Mouse (Mus musculus): ENCODE results near the gene Olfr669. TPM values are rescaled to one million over a fixed set of nuclear protein-coding genes. Genes with fewer than 3 reads are reported as not detected.
"Not testable (repeated sequence)": the region's sequence is repeated elsewhere in the genome, so short reads cannot be mapped to it uniquely, and the experiment has no call there.

Gene Olfr669
- polyA plus RNA-seq (2016; fragmentation: Nextera tagmentation; extraction: Ambion mirVana): not detected in 2 replicates

DNA sequence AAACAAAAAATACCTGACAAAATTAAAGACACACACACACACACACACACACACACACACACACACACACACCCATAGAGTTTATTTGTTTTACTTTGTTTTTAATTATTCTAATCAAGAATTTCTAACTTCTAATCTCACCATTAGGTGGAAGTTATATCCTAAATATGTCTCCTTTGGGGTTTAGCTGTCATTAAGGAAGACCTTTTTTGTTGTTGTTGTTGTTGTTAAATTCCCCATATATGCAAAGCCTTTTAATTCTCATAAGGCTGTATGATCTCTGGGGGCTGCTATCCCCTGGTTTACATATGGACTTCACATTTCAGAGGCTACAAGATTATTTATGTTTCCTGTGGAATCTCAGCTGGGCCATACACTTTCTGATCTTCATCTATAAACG is at the start of gene Olfr669:
Olfr669 (plus strand) TSS at position 301 of the 400 bp plus-strand sequence.
- no peak within 1 kb of the TSS for H3K27ac ChIP-seq (replicated peaks)
- H3K27me3 ChIP-seq (ENCODE audit: low read depth, poor library complexity, severe bottlenecking): no peaks in the 10 kb centered on the region
- H3K36me3 ChIP-seq: no peaks in the 10 kb centered on the region
- WGBS: 84% methylated on average over 1 of the region's 1 CpGs
- no peak within 1 kb of the TSS for H3K4me3 ChIP-seq
- no peaks in the 10 kb centered on the region for H3K4me1 ChIP-seq
- no peak for DNase-seq (ENCODE audit: low spot score)
- H3K9me3 ChIP-seq (replicated peaks): no peaks in the 10 kb centered on the region

DNA sequence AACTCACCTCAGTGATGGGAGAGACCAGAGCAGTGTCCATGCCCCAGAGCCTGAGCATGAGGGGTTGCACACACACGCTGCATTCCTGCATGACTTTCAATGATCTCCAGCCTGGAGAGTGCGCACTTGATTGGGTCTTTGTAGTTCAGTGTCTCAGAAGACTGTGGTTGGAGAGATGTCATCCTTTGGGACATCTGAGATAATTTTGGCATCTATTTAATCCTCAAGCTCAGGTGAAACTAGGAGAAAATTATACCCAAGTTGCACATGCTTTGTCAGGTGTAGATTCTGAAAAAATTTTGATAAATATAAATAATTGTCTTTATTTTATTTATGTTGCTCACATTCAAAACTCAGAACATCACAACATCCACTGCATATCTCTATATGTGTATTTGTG is 38.2 kb upstream of the Olfr669 start, which contains the start of gene Olfr666:
Olfr666 (minus strand) TSS at position 101 of the 400 bp plus-strand sequence.
- Histone ChIP-seq H3K27me3 (ENCODE audit: low read depth, poor library complexity, severe bottlenecking) (no peaks in the 10 kb centered on the region), H3K9me3 (replicated peaks) (no peaks in the 10 kb centered on the region), H3K36me3 (no peaks in the 10 kb centered on the region), H3K4me1 (no peaks in the 10 kb centered on the region), H3K4me3 (no peak within 1 kb of the TSS), H3K27ac (replicated peaks) (no peak within 1 kb of the TSS)
- WGBS: 92% methylated on average over 2 of the region's 2 CpGs
- DNase-seq (ENCODE audit: low spot score): no peak

DNA sequence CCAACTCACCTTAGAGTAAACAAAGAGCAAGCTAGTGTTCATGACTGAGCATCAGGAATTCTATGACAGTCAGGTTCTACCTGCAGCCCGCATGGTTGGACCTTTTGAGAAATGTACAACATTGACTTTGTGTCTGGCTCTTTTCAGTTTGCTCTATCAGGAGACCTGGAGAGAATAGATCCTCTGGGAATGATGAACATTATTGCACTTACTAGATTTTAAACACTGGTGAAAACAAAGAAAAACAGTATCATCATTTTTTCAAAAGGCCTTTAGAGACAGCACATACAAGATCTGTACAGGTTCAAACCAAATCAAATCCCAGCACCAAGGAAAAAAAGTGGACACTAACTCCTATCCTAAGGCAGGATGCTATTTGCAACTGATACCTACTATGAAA is 12.7 kb upstream of the Olfr669 start, which contains the start of gene Olfr667:
Olfr667 (minus strand) TSS at position 101 of the 400 bp plus-strand sequence.
- Histone ChIP-seq H3K27ac (replicated peaks) (no peak within 1 kb of the TSS), H3K36me3 (no peaks in the 10 kb centered on the region), H3K9me3 (replicated peaks) (no peaks in the 10 kb centered on the region), H3K27me3 (ENCODE audit: low read depth, poor library complexity, severe bottlenecking) (no peaks in the 10 kb centered on the region), H3K4me3 (no peak within 1 kb of the TSS), H3K4me1 (no peaks in the 10 kb centered on the region)
- DNase-seq (ENCODE audit: low spot score): no peak
- WGBS: 93% methylated on average over 1 of the region's 1 CpGs

DNA sequence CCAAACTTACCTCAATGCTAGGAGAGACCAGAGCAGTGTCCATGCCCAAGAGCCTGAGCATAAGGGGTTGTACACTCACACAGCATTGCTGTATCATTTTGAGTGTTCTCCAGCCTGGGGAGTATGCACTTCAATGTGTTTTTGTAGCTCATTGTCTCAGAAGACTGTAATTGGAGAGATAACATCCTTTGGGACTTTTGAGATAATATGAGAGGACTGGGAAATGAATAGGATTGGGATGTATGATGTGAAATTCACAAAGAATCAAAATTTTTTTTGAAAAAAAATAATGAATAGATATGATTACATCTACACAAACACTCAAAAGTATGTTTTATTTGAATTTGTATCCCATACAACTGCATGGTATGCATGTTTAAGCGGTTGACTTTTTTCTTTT is 6.1 kb upstream of the Olfr669 start, which contains the start of gene Olfr668:
Olfr668 (minus strand) TSS at position 101 of the 400 bp plus-strand sequence.
- H3K4me1 ChIP-seq: no peaks in the 10 kb centered on the region
- DNase-seq (ENCODE audit: low spot score): no peak
- H3K27me3 ChIP-seq (ENCODE audit: low read depth, poor library complexity, severe bottlenecking): no peaks in the 10 kb centered on the region
- 80% methylated on average over 1 of the region's 1 CpGs for WGBS
- no peaks in the 10 kb centered on the region for H3K36me3 ChIP-seq
- H3K27ac ChIP-seq (replicated peaks): no peak within 1 kb of the TSS
- H3K4me3 ChIP-seq: no peak within 1 kb of the TSS
- no peaks in the 10 kb centered on the region for H3K9me3 ChIP-seq (replicated peaks)

DNA sequence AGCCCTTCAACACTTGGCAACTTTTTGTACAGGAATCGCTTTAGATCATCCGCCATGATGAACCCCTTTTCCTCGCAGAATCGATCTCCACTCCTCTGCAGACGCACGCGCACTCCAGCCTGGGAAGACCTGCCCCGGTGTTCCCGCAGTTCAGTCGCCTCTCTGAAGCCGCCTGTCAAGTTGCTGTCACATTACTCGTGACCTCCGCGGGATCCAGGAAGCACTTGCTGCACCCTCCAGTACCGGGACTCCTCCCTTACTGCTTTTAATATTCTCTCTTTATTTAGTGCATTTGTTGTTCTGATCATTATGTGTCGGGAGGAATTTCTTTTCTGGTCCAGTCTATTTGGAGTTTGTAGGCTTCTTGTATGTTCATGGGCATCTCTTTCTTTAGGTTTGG is 16.2 kb downstream of the Olfr669 start:
- not testable (repeated sequence) for H3K9me3 ChIP-seq (replicated peaks); H3K27ac ChIP-seq (replicated peaks); H3K4me3 ChIP-seq; DNase-seq (ENCODE audit: low spot score); H3K36me3 ChIP-seq; H3K4me1 ChIP-seq; H3K27me3 ChIP-seq (ENCODE audit: low read depth, poor library complexity, severe bottlenecking)
- 95% methylated on average over 16 of the region's 16 CpGs for WGBS

DNA sequence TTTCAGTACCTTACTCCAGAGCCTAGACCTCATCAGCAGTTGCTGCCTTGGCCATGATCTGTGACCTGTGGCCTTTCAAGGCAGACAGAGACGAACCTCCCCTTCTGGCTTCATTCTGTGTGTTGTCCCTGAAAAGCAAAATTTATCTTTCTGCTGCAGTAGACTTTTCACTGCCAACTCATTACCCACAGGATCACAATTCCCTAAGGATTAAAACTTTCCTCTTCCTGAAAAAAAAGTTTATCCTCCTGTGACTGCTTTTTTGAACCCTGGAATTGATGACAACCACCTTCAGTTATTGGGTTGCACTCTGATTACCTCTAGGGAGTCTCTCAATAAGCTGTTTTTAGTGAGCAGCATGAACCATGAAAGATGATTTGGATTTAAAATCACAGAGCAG is 28.5 kb downstream of the Olfr669 start, which contains the start of gene Olfr670:
Olfr670 (minus strand) TSS at position 101 of the 400 bp plus-strand sequence.
- H3K4me3 ChIP-seq: no peak within 1 kb of the TSS
- 71% methylated on average over 1 of the region's 1 CpGs for WGBS
- DNase-seq (ENCODE audit: low spot score): no peak
- no peaks in the 10 kb centered on the region for H3K27me3 ChIP-seq (ENCODE audit: low read depth, poor library complexity, severe bottlenecking)
- no peaks in the 10 kb centered on the region for H3K36me3 ChIP-seq
- H3K9me3 ChIP-seq (replicated peaks): 0 out of 2 replicates have a peak, but pooled peaks cover 4% of the 10 kb centered on the region
- H3K27ac ChIP-seq (replicated peaks): no peak within 1 kb of the TSS
- H3K4me1 ChIP-seq: no peaks in the 10 kb centered on the region

DNA sequence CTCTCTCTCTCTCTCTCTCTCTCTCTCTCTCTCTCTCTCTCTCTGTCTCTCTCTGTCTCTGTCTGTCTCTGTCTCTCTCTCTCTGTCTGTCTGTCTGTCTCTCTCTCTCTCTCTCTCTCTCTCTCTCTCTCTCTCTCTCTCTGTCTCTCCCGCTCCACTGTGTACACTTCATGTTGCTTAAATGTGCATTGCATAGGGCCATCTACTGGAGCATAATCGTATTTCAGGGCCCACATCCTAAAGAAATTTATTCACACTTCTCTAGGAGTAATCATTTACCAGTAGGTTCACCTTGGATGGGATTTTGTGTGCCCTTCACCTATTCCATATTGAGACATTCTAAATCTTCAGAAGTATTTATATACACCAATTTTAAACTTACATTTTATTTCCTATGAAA is 38.5 kb downstream of the Olfr669 start:
- not testable (repeated sequence) for DNase-seq (ENCODE audit: low spot score); H3K9me3 ChIP-seq (replicated peaks); H3K4me1 ChIP-seq; H3K27ac ChIP-seq (replicated peaks); H3K27me3 ChIP-seq (ENCODE audit: low read depth, poor library complexity, severe bottlenecking); H3K4me3 ChIP-seq; H3K36me3 ChIP-seq
- WGBS: 76% methylated on average over 2 of the region's 2 CpGs

DNA sequence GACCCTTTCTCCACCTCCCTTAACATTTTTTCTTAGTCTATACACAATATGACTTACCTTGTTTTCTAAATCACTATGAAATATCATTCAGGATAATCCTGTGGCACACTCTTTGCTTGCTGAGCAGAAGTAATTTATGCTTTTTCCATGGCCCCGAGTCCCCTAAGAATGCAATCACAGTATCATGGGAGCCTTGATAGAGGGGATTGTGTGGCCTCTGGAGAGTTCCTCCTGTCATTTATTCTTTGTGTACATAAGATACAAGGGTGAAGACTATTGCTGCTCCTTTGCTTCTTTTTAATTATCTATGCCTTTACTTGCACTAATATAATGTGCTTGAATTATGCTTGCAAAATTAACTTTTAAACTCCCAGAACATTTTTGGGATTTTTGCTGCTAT is 45.0 kb downstream of the Olfr669 start, which contains the start of gene Olfr671:
Olfr671 (minus strand) TSS at position 101 of the 400 bp plus-strand sequence.
- Histone ChIP-seq H3K36me3 (no peaks in the 10 kb centered on the region), H3K4me3 (no peak within 1 kb of the TSS), H3K27me3 (ENCODE audit: low read depth, poor library complexity, severe bottlenecking) (no peaks in the 10 kb centered on the region), H3K4me1 (no peaks in the 10 kb centered on the region), H3K9me3 (replicated peaks) (0 out of 2 replicates have a peak, but pooled peaks cover 7% of the 10 kb centered on the region), H3K27ac (replicated peaks) (no peak within 1 kb of the TSS)
- no peak for DNase-seq (ENCODE audit: low spot score)
- WGBS: 72% methylated on average over 1 of the region's 1 CpGs

Other genes starting within 250 kb of the Olfr669 start
- gene Olfr661, start 247.7 kb upstream of the Olfr669 start, polyA plus RNA-seq (2016; fragmentation: Nextera tagmentation; extraction: Ambion mirVana): not detected in 2 replicates
- gene Usp17le, start 156.8 kb upstream of the Olfr669 start, polyA plus RNA-seq (2016; fragmentation: Nextera tagmentation; extraction: Ambion mirVana): not detected in 2 replicates
- gene Usp17lb, start 91.6 kb upstream of the Olfr669 start, polyA plus RNA-seq (2016; fragmentation: Nextera tagmentation; extraction: Ambion mirVana): not detected in 2 replicates
- not detected in 2 replicates for gene Usp17la, start 77.2 kb upstream of the Olfr669 start, polyA plus RNA-seq (2016; fragmentation: Nextera tagmentation; extraction: Ambion mirVana)
- gene Olfr665, start 56.2 kb upstream of the Olfr669 start, polyA plus RNA-seq (2016; fragmentation: Nextera tagmentation; extraction: Ambion mirVana): not detected in 2 replicates
- not detected in 2 replicates for gene Olfr666, start 38.3 kb upstream of the Olfr669 start, polyA plus RNA-seq (2016; fragmentation: Nextera tagmentation; extraction: Ambion mirVana)
- gene Olfr667, start 12.8 kb upstream of the Olfr669 start, polyA plus RNA-seq (2016; fragmentation: Nextera tagmentation; extraction: Ambion mirVana): not detected in 2 replicates
- not detected in 2 replicates for gene Olfr668, start 6.2 kb upstream of the Olfr669 start, polyA plus RNA-seq (2016; fragmentation: Nextera tagmentation; extraction: Ambion mirVana)
- not detected in 2 replicates for gene Olfr670, start 28.4 kb downstream of the Olfr669 start, polyA plus RNA-seq (2016; fragmentation: Nextera tagmentation; extraction: Ambion mirVana)
- gene Olfr671, start 44.9 kb downstream of the Olfr669 start, polyA plus RNA-seq (2016; fragmentation: Nextera tagmentation; extraction: Ambion mirVana): not detected in 2 replicates
- gene Olfr672, start 67.8 kb downstream of the Olfr669 start, polyA plus RNA-seq (2016; fragmentation: Nextera tagmentation; extraction: Ambion mirVana): not detected in 2 replicates
- gene Olfr675, start 94.2 kb downstream of the Olfr669 start, polyA plus RNA-seq (2016; fragmentation: Nextera tagmentation; extraction: Ambion mirVana): not detected in 2 replicates
- gene Olfr676, start 98.5 kb downstream of the Olfr669 start, polyA plus RNA-seq (2016; fragmentation: Nextera tagmentation; extraction: Ambion mirVana): not detected in 2 replicates
- gene Olfr677, start 117.1 kb downstream of the Olfr669 start, polyA plus RNA-seq (2016; fragmentation: Nextera tagmentation; extraction: Ambion mirVana): not detected in 2 replicates
- gene Olfr678, start 130.2 kb downstream of the Olfr669 start, polyA plus RNA-seq (2016; fragmentation: Nextera tagmentation; extraction: Ambion mirVana): not detected in 2 replicates
- not detected in 2 replicates for gene Olfr679, start 147.0 kb downstream of the Olfr669 start, polyA plus RNA-seq (2016; fragmentation: Nextera tagmentation; extraction: Ambion mirVana)
- not detected in 2 replicates for gene Olfr680-ps1, start 158.6 kb downstream of the Olfr669 start, polyA plus RNA-seq (2016; fragmentation: Nextera tagmentation; extraction: Ambion mirVana)
- not detected in 2 replicates for gene Olfr681, start 182.6 kb downstream of the Olfr669 start, polyA plus RNA-seq (2016; fragmentation: Nextera tagmentation; extraction: Ambion mirVana)
- gene Olfr683, start 212.8 kb downstream of the Olfr669 start, polyA plus RNA-seq (2016; fragmentation: Nextera tagmentation; extraction: Ambion mirVana): not detected in 2 replicates
- gene Olfr684, start 229.4 kb downstream of the Olfr669 start, polyA plus RNA-seq (2016; fragmentation: Nextera tagmentation; extraction: Ambion mirVana): not detected in 2 replicates

Data from midbrain, embryonic 10.5 days (tissue).